Mouse (Mus musculus): ENCODE measurements around the gene Gtf2ird2.

Gtf2ird2 gene

GRCm38 (mm10) chr5:134183880-134184808 lies at the start of gene Gtf2ird2:
TSS of gene Gtf2ird2 (plus strand) at chr5:134184019.
- in situ Hi-C loops (cut with MboI; ENCODE audit: unreplicated experiment in 2 of 2), result loop anchor here (5.0 to 25.0 kb wide), 7 partner anchors 298 to 778 kb away; partner anchors contain the start of genes Lat2 (in 2 of the 2), Cldn13 (in 1 of the 2), Rfc2 (in 1 of the 2) and Tmem270 (in 1 of the 2)

GRCm38 (mm10) chr5:134136022-134136421 lies 47.8 kb upstream of the Gtf2ird2 start:
- in situ Hi-C loops (cut with MboI; ENCODE audit: unreplicated experiment in 2 of 2), result no loop called here

GRCm38 (mm10) chr5:134137933-134138332 lies 45.9 kb upstream of the Gtf2ird2 start:
- in situ Hi-C loops (cut with MboI; ENCODE audit: unreplicated experiment in 2 of 2), result no loop called here

GRCm38 (mm10) chr5:134139429-134139828 lies 44.4 kb upstream of the Gtf2ird2 start:
- in situ Hi-C loops (cut with MboI; ENCODE audit: unreplicated experiment in 2 of 2), result no loop called here

- in situ Hi-C loops (cut with MboI; ENCODE audit: unreplicated experiment in 2 of 2), result no loop called here
These were observed 42.6 kb upstream of the Gtf2ird2 start for GRCm38 (mm10) chr5:134141236-134141635.

- in situ Hi-C loops (cut with MboI; ENCODE audit: unreplicated experiment in 2 of 2), result no loop called here
These were observed 41.4 kb upstream of the Gtf2ird2 start for GRCm38 (mm10) chr5:134142381-134142780.

GRCm38 (mm10) chr5:134144986-134145385 lies 38.8 kb upstream of the Gtf2ird2 start:
- in situ Hi-C loops (cut with MboI; ENCODE audit: unreplicated experiment in 2 of 2), result no loop called here

- in situ Hi-C loops (cut with MboI; ENCODE audit: unreplicated experiment in 2 of 2), result no loop called here
These were observed 36.5 kb upstream of the Gtf2ird2 start for GRCm38 (mm10) chr5:134147194-134147753.

GRCm38 (mm10) chr5:134148153-134148552 lies 35.7 kb upstream of the Gtf2ird2 start:
- in situ Hi-C loops (cut with MboI; ENCODE audit: unreplicated experiment in 2 of 2), result no loop called here

GRCm38 (mm10) chr5:134151895-134152294 lies 31.9 kb upstream of the Gtf2ird2 start:
- in situ Hi-C loops (cut with MboI; ENCODE audit: unreplicated experiment in 2 of 2), result no loop called here

GRCm38 (mm10) chr5:134155916-134156466 lies 27.8 kb upstream of the Gtf2ird2 start:
- in situ Hi-C loops (cut with MboI; ENCODE audit: unreplicated experiment in 2 of 2), result no loop called here

GRCm38 (mm10) chr5:134164688-134165087 lies 19.1 kb upstream of the Gtf2ird2 start:
- in situ Hi-C loops (cut with MboI; ENCODE audit: unreplicated experiment in 2 of 2), result no loop called here

GRCm38 (mm10) chr5:134166642-134167041 lies 17.2 kb upstream of the Gtf2ird2 start:
- in situ Hi-C loops (cut with MboI; ENCODE audit: unreplicated experiment in 2 of 2), result no loop called here

GRCm38 (mm10) chr5:134168033-134168432 lies 15.8 kb upstream of the Gtf2ird2 start:
- in situ Hi-C loops (cut with MboI; ENCODE audit: unreplicated experiment in 2 of 2), result no loop called here

GRCm38 (mm10) chr5:134169231-134169630 lies 14.6 kb upstream of the Gtf2ird2 start:
- in situ Hi-C loops (cut with MboI; ENCODE audit: unreplicated experiment in 2 of 2), result no loop called here

- in situ Hi-C loops (cut with MboI; ENCODE audit: unreplicated experiment in 2 of 2), result loop anchor here in 1 of 2 experiments (10.0 kb wide), 1 partner anchor 465 kb away; the partner anchor contains the start of gene Eif4h
These were observed 13.7 kb upstream of the Gtf2ird2 start for GRCm38 (mm10) chr5:134170167-134170566.

GRCm38 (mm10) chr5:134173206-134173605 lies 10.6 kb upstream of the Gtf2ird2 start:
- in situ Hi-C loops (cut with MboI; ENCODE audit: unreplicated experiment in 2 of 2), result loop anchor here in 1 of 2 experiments (10.0 kb wide), 1 partner anchor 462 kb away; the partner anchor contains the start of gene Eif4h

GRCm38 (mm10) chr5:134175696-134176095 lies 8.1 kb upstream of the Gtf2ird2 start:
- in situ Hi-C loops (cut with MboI; ENCODE audit: unreplicated experiment in 2 of 2), result loop anchor here (10.0 to 25.0 kb wide), 3 partner anchors 459 to 787 kb away; partner anchors contain the start of genes Cldn13 (in 1 of the 2), Eif4h (in 1 of the 2) and Tmem270 (in 1 of the 2)

GRCm38 (mm10) chr5:134176169-134176881 lies 7.5 kb upstream of the Gtf2ird2 start, which contains the start of gene Rcc1l:
TSS of gene Rcc1l (minus strand) at chr5:134176774.
- in situ Hi-C loops (cut with MboI; ENCODE audit: unreplicated experiment in 2 of 2), result loop anchor here (10.0 to 25.0 kb wide), 3 partner anchors 458 to 786 kb away; partner anchors contain the start of genes Cldn13 (in 1 of the 2), Eif4h (in 1 of the 2) and Tmem270 (in 1 of the 2)

- in situ Hi-C loops (cut with MboI; ENCODE audit: unreplicated experiment in 2 of 2), result loop anchor here (10.0 to 25.0 kb wide), 3 partner anchors 456 to 784 kb away; partner anchors contain the start of genes Cldn13 (in 1 of the 2), Eif4h (in 1 of the 2) and Tmem270 (in 1 of the 2)
These were observed 5.3 kb upstream of the Gtf2ird2 start for GRCm38 (mm10) chr5:134178536-134178935.
